25 mouse cellular contexts compared by ENCODE assay signal in the genomic region with DNA sequence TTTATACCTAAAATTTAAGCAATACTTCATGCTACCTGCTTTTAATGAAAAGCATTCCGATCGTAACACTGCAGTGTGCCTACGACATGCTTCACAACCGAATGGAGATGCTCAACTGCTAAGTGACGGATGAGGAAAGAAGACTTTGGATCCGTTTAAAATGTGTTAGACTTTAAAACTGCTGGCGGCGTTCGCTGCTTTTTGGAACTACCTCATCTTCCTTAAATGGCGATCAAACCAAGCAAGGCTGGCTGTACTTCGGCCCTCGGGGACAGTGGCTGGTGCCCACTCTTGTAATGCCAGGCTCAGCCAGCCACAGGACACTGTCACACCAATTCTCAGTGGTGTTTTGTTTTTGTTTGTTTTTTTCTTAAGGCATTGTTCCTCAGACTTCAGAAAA.
DNase-seq lines count a peak whose midpoint lies in the region; TF ChIP-seq lines count a peak whose summit lies in the region.
"Had no signal": no experiment of that assay in that cellular context is flagged by ENCODE, and none has a peak within 500 bp of the region (broad histone marks: within the 10 kb centered on the region; RNA-seq: fewer than 3 reads in every experiment).

No protein-coding gene starts in this region.

- H3K4me3 ChIP-seq in gastrocnemius, adult 2 months, result no peak overlapping the region
- H3K4me3 ChIP-seq in kidney, adult 2 months (ENCODE audit: insufficient read depth, low read depth, low read length), result no peak overlapping the region
- no peak overlapping the region for H3K4me3 ChIP-seq in left cerebral cortex, adult 2 months
- H3K4me3 ChIP-seq: embryonic facial prominence, embryonic 10.5 days; embryonic facial prominence, embryonic 13.5 days; erythroblast, embryonic 14.5 days; forebrain, embryonic 12.5 days; forebrain, embryonic 15.5 days; heart, embryonic 12.5 days; heart, embryonic 15.5 days; hindbrain, embryonic 10.5 days; hindbrain, embryonic 13.5 days had no signal

- H3K27me3 ChIP-seq in kidney, adult 2 months (replicated peaks; ENCODE audit: control insufficient read depth, insufficient read depth, low read length), result no peaks in the 10 kb centered on the region
- H3K27me3 ChIP-seq: embryonic facial prominence, embryonic 13.5 days; forebrain, embryonic 12.5 days; forebrain, embryonic 15.5 days; heart, embryonic 12.5 days; heart, embryonic 15.5 days; hindbrain, embryonic 13.5 days had no signal

- no peak for TF ChIP-seq POLR2A in kidney, adult 2 months (IDR thresholded peaks at IDR 0.05; ENCODE audit: low read depth, low read length)

- 70% methylated on average over 12 of the region's 12 CpGs for WGBS in kidney, adult 2 months

- H3K36me3 ChIP-seq in kidney, adult 2 months (ENCODE audit: control insufficient read depth, insufficient read depth, low read length), result no peaks in the 10 kb centered on the region

- H3K27ac ChIP-seq in gastrocnemius, adult 2 months, result peak overlapping the region; percentile 2; the same call in 1 of the 2 replicates
- peak overlapping the region; percentile 48; the same call in 1 of the 2 replicates for H3K27ac ChIP-seq in kidney, adult 2 months (ENCODE audit: insufficient read depth, low read depth, low read length)
- 0 out of 2 replicates have a peak overlapping the region, but pooled peaks have one; percentile 12 for H3K27ac ChIP-seq in left cerebral cortex, adult 2 months
- H3K27ac ChIP-seq: embryonic facial prominence, embryonic 10.5 days; embryonic facial prominence, embryonic 13.5 days; forebrain, embryonic 12.5 days; forebrain, embryonic 15.5 days; heart, embryonic 15.5 days; hindbrain, embryonic 10.5 days; hindbrain, embryonic 13.5 days had no signal

- DNase-seq in gastrocnemius, adult 2 months, result no peak
- no peak for DNase-seq in gastrocnemius, postnatal 36 days
- DNase-seq in kidney, adult 2 months, result peak; percentile 76
- DNase-seq in kidney, postnatal 10 days, result no peak
- no peak for DNase-seq in left cerebral cortex, adult 2 months (ENCODE audit: extremely low spot score in 1 of 2, low spot score in 2 of 2)
- DNase-seq in left cerebral cortex, postnatal 10 days (ENCODE audit: extremely low spot score in 1 of 2, low spot score in 2 of 2), result no peak
- DNase-seq in spleen, adult 12 weeks (ENCODE audit: low spot score), result no peak
- DNase-seq: adrenal gland, adult 8-10 months; adrenal gland, postnatal 25 days; cerebellum, adult 11-12 months; cerebellum, adult 8-10 months; embryo, embryonic 11 days; gastrocnemius, postnatal 14 days; heart, adult 18-20 months; heart, postnatal 10 days; heart, postnatal 36 days had no signal

- TF ChIP-seq CTCF in gastrocnemius, adult 2 months (IDR thresholded peaks at IDR 0.05), result no peak
- no peak for TF ChIP-seq CTCF in kidney, adult 2 months (conservative IDR thresholded peaks at IDR 0.05; ENCODE audit: insufficient read depth, insufficient read length, low read depth, low read length)
- TF ChIP-seq CTCF in left cerebral cortex, adult 2 months (IDR thresholded peaks at IDR 0.05), result no peak

- H3K4me1 ChIP-seq in kidney, adult 2 months (ENCODE audit: control insufficient read depth, insufficient read depth, low read length), result peaks cover 4% of the 10 kb centered on the region; the same call in 1 of the 2 replicates
- H3K4me1 ChIP-seq: forebrain, embryonic 12.5 days; forebrain, embryonic 15.5 days; hindbrain, embryonic 10.5 days; hindbrain, embryonic 13.5 days had no signal

- intact Hi-C loops in gastrocnemius, adult 2 months (cut with DNase I), result no loop called here
- intact Hi-C loops in gastrocnemius, postnatal 36 days (cut with DNase I), result no loop called here
- intact Hi-C loops in left cerebral cortex, adult 2 months (cut with DNase I), result no loop called here
- intact Hi-C loops in left cerebral cortex, postnatal 10 days (cut with DNase I), result no loop called here
